Mouse (Mus musculus) ES-E14 (cell line): Measurements from ENCODE around the gene Ccnjl.

ENCODE experiments used
- CHD2 ChIP-seq: IDR thresholded peaks from 2 replicates; pipeline ENCODE4 v1.6.1; 2014; ENCODE audit warnings: mild to moderate bottlenecking, low read depth, low read length, inconsistent platforms
- MAFK ChIP-seq: IDR thresholded peaks from 2 replicates; pipeline ENCODE4 v1.6.1; 2014; ENCODE audit warnings: mild to moderate bottlenecking, low read depth, low read length, inconsistent platforms; ENCODE audit not compliant: insufficient read depth
- ZC3H11A ChIP-seq: IDR thresholded peaks from 2 replicates; pipeline ENCODE4 v1.6.1; 2012; ENCODE audit warnings: low read depth, mild to moderate bottlenecking, inconsistent platforms, low read length, borderline replicate concordance
- ZNF384 ChIP-seq: IDR thresholded peaks from 2 replicates; pipeline ENCODE4 v1.6.1; 2012; ENCODE audit warnings: low read depth, low read length, inconsistent platforms

GRCm38 (mm10) chr11:43501256-43501655 lies 27.3 kb upstream of the Ccnjl start:
- TF ChIP-seq ZC3H11A = no peak
- no peak for TF ChIP-seq CHD2
- no peak for TF ChIP-seq MAFK
- TF ChIP-seq ZNF384 = no peak
